Mouse (Mus musculus) mouse embryonic stem cell (cell line): ENCODE data around the gene Pard3.

Source experiments
- in situ Hi-C, 2 experiments: fragments of 300-500 bp; cut with MboI; formaldehyde crosslinking; loops; 1 replicate in 1 of 2; 3 replicates in 1 of 2; pipeline ENCODE4 v1.14.3; 2019 to 2020; ENCODE audit warnings: low sequenced_read_pairs in 2 of 2, low pct_unique_long_range_greater_than_20kb in 1 of 2, mixed read lengths in 1 of 2; ENCODE audit not compliant: unreplicated experiment in 1 of 2

The Pard3 gene

DNA sequence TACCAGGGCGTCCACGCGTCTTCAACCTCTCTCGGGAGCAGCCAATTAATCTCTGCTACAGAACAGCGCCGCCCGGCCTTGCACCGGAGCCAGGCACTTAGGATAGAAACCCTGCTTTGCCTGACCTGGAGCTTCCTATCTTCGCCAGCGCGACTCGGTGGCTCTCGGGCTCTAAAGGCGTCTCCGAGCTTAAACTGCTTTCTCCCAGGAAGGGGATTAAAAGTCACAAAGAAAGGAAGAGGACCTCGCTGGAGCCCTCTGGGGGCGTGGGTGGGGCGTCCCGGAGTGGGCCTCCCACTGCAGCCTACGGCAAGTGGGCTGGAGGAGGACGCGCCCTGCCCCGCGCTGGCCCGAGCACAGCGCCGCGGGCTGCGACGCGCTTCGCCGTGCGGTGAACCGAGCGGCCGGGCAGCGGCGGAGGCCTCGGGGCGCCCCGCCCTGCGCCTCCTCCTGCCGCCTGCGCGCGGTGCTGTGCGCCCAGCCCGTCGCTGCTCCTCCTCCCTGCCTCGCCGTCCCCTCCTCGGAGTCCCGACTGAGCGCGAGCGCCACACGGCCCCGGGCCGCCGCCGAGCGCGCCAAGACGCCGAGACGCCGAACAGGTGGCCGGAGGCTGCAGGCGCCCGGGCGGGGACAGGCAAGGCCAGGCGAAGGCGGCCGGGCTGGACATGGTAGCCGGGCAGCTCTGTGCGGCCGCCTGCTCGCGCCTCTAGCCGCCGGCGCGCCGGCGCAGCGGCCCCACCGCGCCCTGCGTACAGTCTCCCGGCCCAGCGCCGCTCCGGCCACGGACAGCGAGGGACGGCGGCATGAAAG, at the start of gene Pard3:
Pard3 (plus strand) TSS at position 343 of the 810 bp plus-strand sequence.
- in situ Hi-C loops = no loop called here

DNA sequence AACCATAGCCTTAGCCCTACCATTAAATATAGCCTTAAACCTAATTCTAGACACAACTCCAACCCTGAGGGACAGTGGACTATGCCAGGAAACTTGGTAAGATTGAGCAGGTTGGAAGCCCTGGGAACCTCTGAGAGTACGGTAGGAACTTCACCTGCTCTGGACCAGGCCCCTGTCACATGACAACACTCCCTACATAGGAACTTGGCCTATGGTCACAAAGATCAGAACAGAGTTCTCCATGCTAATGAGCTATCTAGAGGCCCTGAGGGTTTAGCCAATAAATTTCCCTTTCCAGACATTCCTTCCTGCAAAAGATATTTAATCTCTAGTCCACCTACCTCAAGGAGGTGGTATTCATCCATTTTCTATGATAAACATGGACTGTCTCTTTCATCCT, 41.9 kb upstream of the Pard3 start:
- in situ Hi-C loops = no loop called here

DNA sequence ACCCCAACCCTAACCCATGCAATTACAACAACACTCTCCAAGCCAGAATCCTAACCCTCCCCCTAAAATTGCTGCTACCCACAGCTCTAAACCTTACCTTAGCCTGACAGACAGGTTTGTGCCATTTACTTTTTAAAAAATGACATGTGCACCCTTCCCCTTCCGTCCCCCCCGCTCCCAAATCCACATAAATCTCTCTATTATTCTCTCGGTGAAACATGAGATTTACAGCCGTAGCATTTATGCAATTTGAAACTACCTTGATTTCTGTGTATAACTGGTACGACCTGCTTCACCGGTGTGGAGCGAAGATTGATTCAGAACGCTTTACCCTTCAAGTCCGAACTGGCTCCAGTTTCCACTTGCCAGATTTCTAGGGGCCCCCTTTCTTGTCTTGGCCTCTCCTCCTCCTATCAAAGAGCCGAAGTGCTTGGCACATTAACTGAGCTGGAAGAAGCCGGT, 38.4 kb upstream of the Pard3 start:
- in situ Hi-C loops = no loop called here

DNA sequence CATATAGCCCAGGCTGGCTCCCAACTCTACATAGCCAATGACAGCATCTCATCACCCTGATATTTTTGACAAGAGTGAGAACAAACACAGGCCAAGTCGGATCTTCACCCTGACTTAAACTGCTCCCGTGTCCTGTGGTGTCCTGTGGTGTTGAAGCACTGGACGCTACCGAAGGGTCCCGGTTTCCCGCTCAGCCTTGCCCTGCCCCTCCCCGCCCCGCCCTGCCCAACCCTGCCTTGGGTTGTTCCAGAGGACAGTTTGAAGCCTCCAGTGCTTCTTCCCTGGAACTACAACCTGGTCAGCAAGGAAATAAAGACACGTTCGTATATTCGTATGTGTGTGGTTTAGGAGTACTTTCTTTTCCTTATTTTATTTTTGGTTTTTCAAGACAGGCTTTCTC, 37.9 kb upstream of the Pard3 start:
- in situ Hi-C loops = no loop called here

DNA sequence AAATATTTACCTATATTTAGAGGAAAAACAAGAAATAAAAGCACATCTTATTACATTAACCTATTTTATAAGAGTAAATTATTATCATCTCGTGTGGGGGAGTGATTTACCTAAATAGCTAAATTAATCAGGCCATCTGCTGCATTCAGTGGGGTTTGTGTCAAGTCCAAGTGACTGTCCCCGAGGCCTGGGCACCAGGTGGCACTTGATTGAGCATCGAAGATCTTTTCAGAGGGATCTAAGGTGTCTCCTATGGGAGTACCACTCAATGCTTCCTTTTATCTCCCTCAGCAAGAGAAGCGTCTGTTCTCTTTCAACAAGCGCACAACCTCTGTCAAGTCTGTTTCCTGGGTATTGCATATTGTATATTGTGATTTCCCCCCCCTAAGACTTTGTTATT, 32.2 kb upstream of the Pard3 start:
- in situ Hi-C loops = no loop called here

DNA sequence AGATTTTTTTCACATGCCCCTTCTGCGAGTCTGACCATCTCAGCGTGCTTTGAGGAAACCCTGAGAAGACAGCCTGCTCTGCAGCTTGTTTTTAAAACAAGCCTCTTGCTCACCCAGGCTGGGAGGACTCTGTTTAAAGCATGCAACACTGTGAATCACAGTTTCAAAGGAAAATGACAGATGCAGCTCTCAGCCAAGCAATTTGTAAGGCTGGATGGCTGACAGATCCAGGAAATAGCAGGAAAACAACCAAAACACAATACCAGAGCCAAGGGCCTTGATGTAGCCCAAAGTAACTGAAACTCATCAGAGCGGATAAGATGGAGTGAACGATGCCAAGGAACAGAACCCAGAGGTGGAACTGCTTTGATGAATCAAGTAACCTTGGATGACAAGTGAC, 24.8 kb upstream of the Pard3 start:
- in situ Hi-C loops = no loop called here

DNA sequence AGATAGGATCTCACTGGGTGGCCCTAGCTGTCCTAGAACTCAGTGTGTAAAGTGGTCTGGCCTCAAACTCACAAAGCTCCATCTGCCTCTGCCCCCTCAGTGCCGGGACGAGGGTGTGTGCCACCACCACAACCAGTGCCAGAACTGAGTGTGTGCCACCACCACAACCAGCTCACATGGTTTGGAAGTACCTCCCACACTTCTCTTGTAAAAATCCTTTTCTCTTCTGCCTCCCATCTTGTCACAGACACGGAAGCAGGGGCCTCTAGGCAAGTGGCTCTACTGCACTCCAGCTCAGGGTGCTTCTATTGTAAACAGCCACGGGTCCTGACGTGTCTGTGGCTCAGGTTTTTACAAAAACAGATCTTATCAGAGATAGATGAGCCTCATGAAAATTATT, 13.7 kb upstream of the Pard3 start:
- in situ Hi-C loops = no loop called here

DNA sequence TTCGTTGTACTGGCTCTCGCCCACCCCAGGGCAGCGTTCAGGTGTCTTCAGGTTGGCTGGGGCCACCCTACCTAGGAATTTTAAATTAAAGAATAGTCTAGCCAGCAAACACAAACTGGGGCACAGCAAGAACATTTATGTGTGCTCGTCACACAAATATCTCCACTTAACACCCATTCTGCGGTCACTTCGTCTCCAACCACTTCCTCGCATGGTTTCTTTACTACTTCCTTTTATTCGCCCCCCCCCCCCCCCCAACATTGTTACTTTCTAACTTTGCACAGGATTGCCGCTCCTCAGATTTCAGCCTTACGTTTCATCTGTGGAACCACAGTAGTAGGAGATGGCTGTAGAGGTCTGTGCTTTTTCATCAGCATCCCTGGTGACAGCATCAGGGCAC, 11.6 kb upstream of the Pard3 start:
- in situ Hi-C loops = no loop called here

DNA sequence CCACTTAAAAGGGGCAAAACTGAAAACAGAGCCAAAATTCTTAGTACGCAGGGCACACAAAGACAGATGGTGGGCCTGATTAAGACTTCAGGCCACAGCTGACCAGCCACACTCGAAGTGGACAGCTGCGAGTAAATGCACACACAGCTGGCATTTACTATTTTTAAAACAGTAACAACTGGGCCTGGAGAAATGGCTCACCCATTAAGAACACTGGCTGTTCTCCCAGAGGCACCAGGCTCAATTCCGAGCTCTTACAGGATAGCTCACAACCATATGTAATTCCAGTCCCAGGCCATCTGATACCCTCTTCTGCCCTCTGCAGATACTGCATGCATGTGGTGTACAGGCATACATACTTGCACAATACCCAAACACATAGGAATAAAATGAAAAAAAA, 8.6 kb upstream of the Pard3 start:
- in situ Hi-C loops = no loop called here

DNA sequence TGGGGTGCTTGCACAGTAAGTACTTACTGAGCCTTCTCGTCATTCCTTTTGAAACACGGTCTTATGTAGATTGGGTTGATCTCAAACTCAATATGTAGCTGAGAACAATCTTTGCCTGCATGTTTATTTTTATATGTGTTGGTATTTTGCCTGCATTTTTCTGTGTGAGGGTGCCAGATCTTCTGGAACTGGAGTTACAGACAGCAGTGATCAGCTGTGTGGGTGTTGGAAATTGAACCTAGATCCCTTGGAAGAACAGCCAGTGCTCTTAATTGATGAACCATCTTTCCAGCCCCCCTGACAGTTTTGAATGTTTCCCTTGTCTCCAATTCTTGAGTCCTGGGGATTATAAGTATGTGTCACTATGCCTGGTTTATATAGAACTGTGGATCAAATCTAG, 4.9 kb upstream of the Pard3 start:
- in situ Hi-C loops = no loop called here

DNA sequence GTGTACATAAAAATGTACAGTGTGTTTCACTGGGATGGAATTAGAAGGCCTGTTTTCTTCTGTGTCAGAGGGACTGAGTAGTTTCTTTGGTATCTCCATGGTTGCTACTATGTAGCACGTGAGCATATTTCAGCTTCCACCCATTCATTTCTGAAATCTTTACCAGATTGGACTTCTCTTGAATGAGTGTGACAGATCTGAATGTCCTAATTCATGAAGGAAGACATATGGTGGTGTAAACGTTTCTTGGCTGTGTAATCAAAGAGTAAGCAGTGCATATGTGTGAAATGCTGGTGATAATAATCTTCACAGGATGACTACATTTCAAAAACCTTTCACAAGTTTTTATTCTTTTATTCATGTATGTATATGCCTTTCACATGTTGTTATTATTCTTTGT, 3.9 kb upstream of the Pard3 start:
- in situ Hi-C loops = no loop called here

DNA sequence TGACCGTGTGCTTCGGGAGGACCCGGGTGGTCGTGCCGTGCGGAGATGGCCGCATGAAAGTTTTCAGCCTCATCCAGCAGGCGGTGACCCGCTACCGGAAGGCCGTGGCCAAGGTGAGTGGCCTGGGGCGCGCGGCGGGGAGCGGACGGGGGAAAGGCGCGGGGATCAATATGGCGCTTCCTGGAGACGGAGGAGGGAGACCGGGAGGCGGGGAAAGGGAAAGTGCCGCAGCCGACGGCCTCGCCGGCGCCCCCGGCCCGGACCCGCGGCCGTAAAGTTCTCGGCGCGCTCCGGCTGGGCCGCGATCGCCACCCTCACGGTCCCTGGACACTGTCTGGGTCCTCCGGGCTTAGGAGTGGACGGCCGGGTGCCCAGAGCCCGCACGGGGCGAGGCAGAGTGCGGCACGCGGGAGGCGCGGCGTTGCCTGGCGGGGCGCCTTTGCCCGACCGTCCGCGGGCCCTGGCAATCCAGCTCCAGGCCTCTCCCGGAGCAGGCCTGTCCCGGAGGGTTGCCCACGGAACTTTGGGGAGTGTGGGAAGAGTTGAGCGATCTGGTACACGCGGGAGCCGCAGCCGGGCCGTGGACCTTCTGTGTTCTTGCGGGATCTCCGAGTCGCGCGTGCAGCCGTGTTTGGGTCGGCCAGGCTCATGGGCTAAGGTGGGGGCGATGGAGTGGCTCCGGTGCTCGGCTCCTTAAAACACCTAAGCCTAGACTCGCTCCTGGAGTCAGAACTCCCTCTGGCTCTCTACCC, 844 bp downstream of the Pard3 start:
- in situ Hi-C loops = no loop called here

DNA sequence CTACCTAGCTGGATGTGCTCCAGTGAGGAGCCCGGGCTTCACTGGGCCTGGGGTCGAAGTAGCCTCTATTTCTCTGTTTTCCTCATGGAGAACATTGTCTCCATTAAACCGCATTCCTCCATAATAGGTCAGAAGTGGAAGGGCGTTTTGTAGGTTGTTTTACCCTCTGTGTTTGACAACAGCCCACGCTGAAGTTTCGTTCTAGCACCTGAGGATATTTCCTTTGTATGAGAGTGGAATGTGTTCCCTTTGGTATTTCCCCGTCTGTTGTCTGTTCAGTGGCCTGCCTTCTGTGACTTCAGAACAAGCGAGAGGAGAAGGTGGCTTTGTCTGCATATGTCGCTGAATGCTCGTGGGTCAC, 1.4 kb downstream of the Pard3 start:
- in situ Hi-C loops = no loop called here

DNA sequence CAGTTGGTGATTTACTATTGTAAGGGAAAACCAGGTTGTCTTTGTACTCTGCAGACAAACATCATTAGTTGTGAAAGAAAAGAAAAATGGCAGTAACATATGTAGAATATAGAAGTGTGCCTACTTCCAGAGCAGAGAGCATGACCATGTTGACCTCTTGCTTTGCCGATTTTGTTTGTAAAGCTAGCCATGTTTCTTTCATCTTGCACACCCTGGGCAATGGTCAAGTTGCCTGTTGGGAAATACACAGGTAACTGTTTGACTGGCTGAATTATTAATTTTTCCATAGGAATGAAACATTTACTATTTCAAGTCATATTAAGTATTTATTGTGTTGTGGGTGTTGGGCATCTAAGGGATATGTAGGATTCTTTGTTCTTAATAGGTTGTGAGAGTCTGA, 2.1 kb downstream of the Pard3 start:
- in situ Hi-C loops = no loop called here

DNA sequence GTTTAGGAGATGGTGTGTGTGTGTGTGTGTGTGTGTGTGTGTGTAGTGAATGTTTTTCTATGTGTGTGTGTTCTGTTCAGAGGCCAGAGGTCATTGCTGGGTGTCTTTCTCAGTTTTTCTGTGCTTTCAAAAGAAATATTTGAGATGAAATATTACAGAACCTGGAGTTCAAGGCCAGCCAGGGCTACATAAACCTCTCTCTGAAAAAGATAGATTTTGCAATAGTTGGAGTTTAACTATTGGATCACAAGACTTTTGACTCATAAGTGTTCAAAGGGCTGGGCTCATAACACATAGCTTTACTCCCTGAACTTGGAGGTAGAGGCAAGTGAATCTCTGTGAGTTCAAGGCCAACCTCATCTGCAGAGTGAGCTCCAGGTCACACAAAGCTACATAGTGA, 2.8 kb downstream of the Pard3 start:
- in situ Hi-C loops = no loop called here

DNA sequence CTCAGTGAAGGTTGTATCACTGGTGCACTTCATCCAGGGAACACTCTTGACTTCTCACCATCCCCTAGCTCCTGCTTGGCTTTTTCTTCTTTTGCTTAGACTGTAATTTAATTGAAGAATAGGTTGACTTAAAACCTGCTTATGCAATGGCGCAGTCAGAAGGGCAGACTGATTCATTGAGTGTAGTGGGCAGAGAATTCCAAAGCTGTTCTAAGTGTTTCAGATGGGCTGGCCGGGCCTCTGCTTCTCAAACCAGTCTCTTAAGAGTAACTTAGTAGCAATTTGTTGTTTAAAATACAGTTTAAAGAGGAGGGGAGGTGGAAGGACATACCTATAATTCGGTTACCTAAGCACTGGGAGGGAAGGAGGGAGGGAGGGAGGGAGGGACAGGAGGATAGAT, 5.0 kb downstream of the Pard3 start:
- in situ Hi-C loops = no loop called here

DNA sequence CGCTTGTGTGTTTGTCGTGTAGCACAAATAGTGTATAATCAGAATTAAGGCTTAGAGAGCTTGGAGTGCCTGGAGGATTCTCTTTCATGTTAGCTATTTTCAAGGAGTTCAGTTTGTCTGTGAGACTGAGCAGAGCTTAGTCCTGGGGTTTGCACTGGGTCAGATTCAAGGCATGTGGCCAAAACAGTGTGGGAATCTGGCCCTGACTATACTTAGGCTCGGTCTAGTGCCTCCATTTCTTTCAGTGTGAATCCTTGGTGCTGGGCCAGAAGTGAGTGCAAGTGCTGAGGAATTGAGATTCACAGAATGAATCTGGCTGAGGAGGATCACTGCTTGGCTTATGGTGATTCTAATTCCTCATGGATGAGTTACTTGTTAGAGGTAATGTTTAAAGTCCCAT, 6.5 kb downstream of the Pard3 start:
- in situ Hi-C loops = no loop called here

DNA sequence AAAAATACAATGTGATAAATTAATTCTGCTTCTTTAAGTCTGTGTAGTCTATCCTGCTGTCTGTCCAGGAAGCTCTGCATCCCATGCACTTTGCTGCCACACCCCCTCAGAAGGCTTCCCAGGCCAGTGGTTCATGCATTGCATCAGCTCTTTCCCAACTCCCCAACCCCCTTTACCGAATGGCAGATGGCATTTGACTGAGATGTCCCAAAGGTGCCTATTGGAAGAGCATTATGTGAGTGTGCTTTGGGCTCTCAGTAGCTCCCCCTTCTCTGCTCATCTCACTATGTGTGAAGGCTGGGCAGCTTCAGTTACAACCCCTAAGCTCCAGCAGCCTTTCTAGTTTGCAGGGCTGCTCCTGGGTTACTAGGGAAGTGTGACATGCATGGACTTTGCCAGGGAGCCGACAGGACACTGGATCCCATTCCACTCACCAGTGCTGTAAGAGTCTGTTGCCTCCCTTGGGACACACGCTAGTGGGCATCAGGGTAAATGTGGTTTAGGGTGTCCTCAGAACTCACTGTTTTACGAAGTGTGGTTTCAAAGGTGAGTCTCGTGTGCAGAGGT, 9.4 kb downstream of the Pard3 start:
- in situ Hi-C loops = no loop called here

DNA sequence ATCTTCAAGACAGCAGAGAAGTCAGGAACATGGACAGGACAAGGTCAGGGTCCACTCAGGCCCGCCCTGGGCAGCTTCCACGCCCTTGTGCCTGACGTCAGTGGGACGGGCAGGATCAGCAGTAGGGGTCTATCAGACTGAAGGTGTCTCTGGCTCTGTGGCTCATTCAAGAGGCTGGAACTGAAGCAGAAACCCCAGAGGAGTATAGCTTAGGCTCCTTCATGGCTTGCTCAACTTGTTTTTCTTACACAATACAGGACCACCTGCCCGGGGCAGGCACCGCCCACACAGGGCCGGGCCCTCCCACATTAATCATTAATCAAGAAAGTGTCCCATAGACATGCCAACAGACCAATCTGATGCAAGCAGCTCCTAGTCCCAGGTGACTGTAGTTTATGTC, 12.8 kb downstream of the Pard3 start:
- in situ Hi-C loops = no loop called here
